Mouse (Mus musculus): ENCODE measurements around the gene 4933428M09Rik. TPM values are rescaled to one million over a fixed set of nuclear protein-coding genes. Genes with fewer than 3 reads are reported as not detected.
"Not testable (repeated sequence)": the region's sequence is repeated elsewhere in the genome, so short reads cannot be mapped to it uniquely, and the experiment has no call there.

4933428M09Rik gene
- not detected for total RNA-seq (2021)

DNA sequence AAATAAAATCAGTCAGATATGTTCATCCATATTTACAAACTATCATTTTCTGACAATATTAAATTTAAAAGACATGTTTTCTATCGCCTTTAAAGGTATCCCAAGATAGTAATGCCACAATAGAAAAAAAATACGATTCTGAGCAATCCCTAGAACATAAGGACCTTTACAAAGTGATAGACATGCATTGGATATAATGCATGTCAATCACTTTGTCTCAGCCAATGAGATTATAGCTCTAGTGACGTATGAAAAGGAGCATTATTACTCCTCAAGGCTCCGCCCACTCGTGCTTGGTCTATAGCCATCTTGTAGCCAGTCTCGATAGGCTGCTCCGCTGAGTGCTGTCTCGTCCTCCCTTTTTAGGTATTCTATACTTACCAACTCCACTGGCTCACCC lies at the start of gene 4933428M09Rik:
TSS of gene 4933428M09Rik (plus strand) at position 301 of the 400 bp plus-strand sequence.
- no peak for DNase-seq
- intact Hi-C loops (cut with DNase I), result no loop called here

DNA sequence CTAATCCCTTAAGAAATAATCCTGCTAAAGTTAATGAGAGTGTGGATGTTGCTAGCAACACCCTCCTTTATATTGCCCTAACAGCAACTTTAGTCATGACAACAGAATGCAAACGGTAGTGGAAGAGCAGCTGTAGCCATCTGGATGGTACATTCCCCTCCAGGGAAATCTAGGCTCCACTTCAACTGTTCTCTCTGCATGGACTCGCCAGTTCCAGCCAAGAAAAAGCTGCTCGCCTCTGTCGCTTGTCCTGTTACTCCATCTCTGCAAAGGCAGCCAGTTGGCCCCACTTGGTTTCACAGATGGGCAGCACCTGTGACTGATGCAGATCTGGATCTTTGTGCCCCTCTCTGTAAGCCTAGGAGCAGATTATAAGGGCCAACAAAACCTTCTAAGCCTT lies 45.0 kb upstream of the 4933428M09Rik start:
- peak; percentile 2 to 5 for DNase-seq
- intact Hi-C loops (cut with DNase I), result no loop called here

DNA sequence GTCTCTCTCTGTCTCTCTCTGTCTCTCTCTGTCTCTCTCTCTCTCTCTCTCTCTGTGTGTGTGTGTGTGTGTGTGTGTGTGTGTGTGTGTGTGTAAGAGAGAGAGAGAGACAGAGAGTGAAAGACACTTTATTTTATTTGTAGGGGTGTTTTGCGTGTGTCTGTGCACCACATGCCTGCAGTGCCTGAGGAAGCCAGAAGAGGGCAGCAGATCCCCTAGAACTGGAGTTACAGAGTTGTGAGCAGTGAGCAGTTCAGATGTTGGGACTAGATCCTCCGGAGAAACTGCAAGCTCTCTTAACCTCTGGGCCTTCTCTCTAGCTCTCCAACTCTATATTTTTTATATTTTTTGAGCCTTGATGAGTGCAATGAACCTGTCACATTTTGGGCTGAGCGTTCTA lies 12.5 kb downstream of the 4933428M09Rik start:
- DNase-seq; intact Hi-C loops (cut with DNase I): not testable (repeated sequence)

- intact Hi-C loops (cut with DNase I), result no loop called here
- no peak for DNase-seq
Observed at GRCm38 (mm10) chrX:139194572-139195279, 15.7 kb downstream of the 4933428M09Rik start.

DNA sequence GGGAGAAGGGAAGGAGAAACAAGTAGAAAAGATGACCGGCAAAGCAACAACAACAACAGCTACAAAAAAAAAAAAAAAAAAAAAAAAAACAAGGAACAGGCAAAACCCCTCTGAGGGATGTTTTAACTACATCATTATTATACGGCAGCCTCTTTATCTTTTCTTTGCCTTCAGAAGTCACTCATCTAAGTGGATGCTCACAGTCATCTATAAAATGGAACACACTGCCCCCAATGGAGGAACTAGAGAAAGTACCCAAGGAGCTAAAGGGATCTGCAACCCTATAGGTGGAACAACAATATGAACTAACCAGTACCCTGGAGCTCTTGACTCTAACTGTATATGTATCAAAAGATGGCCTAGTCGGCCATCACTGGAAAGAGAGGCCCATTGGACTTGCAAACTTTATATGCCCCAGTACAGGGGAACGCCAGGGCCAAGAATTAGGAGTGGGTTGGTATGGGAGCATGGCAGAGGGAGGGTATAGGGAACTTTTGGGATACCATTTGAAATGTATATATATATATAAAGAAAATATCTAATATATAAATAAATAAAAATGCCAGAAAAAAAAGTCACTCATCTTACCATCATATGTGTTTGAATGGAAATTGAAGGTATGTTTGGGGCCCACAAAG lies 30.3 kb downstream of the 4933428M09Rik start:
- intact Hi-C loops (cut with DNase I); DNase-seq: not testable (repeated sequence)

DNA sequence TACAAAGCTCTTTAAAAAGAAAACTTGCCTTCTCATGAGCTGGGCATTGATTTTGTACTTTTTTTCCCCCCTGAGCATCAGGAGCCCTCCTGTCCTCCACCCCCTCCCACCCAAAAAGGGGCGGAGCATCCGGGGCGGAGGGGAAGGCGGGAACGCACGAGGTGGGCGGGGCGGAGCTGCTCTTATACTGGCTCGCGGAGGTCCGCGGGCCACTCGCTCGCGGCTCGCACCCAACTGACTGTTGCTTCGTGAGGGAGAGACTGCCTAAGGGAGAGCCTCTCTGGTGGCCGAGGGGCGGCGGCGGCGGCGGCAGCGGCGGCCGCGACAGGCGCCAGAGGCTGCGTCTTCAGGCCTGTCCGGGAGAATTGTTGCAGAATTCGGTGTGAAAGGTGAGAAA lies 30.8 kb downstream of the 4933428M09Rik start, which contains the start of gene Mum1l1:
TSS of gene Mum1l1 (plus strand) at position 214 of the 397 bp plus-strand sequence.
- intact Hi-C loops (cut with DNase I), result no loop called here
- peak; percentile 67 to 69 for DNase-seq

DNA sequence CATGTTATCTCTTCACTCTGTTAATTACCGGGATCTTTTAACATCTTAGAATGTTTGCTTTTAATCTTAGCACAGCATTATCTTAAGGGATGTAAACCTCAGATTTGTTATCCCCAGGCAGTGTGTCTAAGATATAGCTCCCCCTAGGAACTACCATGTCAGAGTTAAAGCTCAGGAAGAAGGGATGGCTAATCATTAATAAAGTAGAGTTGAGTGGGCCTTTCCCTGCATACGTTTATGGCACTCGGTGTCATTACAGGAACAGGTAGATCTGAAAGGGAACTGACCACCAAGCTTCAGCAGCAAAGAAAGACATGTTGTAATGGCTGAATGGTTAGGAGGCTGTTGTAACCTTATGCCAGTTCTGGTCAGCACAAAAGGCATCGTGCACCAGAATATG lies 35.7 kb downstream of the 4933428M09Rik start:
- DNase-seq, result no peak
- intact Hi-C loops (cut with DNase I), result no loop called here

DNA sequence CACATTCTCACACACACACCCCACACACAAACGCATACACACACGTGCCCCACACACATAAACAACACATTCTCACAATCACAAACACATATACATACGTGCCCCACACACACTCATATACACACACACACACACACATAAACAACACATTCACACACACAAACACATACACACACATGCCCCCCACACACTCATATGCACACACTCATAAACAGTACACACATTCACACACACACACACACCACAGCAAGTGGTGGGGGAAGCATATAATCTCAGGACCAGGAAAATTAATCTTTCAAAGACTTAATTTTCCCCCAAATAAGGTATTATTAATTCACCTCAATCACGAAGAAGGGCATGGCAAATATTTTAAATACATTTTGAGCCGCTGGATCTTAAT lies 37.4 kb downstream of the 4933428M09Rik start:
- intact Hi-C loops (cut with DNase I), result no loop called here

GRCm38 (mm10) chrX:139216991-139217593 lies 38.1 kb downstream of the 4933428M09Rik start:
- intact Hi-C loops (cut with DNase I), result no loop called here
- peak; percentile 14 to 22 for DNase-seq

More for the DNA sequence above, 37.4 kb downstream of the 4933428M09Rik start:
- no peak for DNase-seq

- no peak for DNase-seq
- intact Hi-C loops (cut with DNase I), result no loop called here
Observed at GRCm38 (mm10) chrX:139217776-139218175, 38.7 kb downstream of the 4933428M09Rik start.

DNA sequence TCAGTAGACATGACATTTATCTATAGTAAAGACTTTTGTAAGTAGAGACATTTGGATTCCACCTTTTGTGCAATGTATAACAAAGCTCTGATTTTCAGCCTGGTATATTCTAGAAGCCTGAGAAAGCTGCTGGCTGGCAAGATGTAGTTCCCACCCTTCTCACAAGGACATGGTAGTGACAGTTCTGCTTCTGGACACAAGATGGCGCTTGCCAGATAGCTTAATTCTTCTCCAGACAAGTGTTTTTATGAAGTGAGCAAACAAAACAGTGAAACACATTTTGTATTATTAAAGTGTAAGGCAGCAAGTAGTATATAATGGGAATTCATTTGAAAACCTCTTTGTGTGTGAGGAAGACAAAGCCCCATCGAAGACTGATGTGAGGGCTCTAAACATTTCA lies 40.0 kb downstream of the 4933428M09Rik start:
- intact Hi-C loops (cut with DNase I), result no loop called here
- peak; percentile 23 to 56 for DNase-seq

- intact Hi-C loops (cut with DNase I), result no loop called here
- no peak for DNase-seq
Observed at GRCm38 (mm10) chrX:139220830-139221229, 41.8 kb downstream of the 4933428M09Rik start.

GRCm38 (mm10) chrX:139221893-139222292 lies 42.9 kb downstream of the 4933428M09Rik start:
- no peak for DNase-seq

More at GRCm38 (mm10) chrX:139221893-139222292, 42.9 kb downstream of the 4933428M09Rik start:
- intact Hi-C loops (cut with DNase I), result no loop called here

Other genes with a start within 250 kb of the 4933428M09Rik start
- gene Serpina7, start 94.0 kb upstream of the 4933428M09Rik start, total RNA-seq (2021), result not detected
- gene 4930513O06Rik, start 93.0 kb upstream of the 4933428M09Rik start, total RNA-seq (2021), result not detected
- 1 to 10 TPM; 1.7 to 2.2 TPM for gene Mum1l1, start 30.8 kb downstream of the 4933428M09Rik start, total RNA-seq (2021)
- not detected for gene Trap1a, start 154.5 kb downstream of the 4933428M09Rik start, total RNA-seq (2021)